Mouse (Mus musculus) myocyte (in vitro differentiated cells): ENCODE measurements at regions not wholly inside any gene's neighbourhood (a gene's known extent, or its start where the extent isn't known, plus 50 kb on each side); places are given as distances from the start of the nearest gene placed in this dataset.

Experiments
- CEBPB ChIP-seq: IDR thresholded peaks from 2 replicates; pipeline ENCODE4 v1.6.1; 2011; ENCODE audit warnings: mild to moderate bottlenecking, moderate library complexity; ENCODE audit not compliant: poor library complexity, insufficient read depth, severe bottlenecking
- E2F4 ChIP-seq: IDR thresholded peaks from one replicate; pipeline ENCODE4 v1.6.1; 2011; ENCODE audit warnings: mild to moderate bottlenecking, control low read depth, moderate library complexity; ENCODE audit not compliant: insufficient read depth
- MAX ChIP-seq: IDR thresholded peaks from one replicate; pipeline ENCODE4 v1.6.1; 2011; ENCODE audit warnings: low read depth, mild to moderate bottlenecking, control low read depth
- POLR2A ChIP-seq: IDR thresholded peaks from one replicate; pipeline ENCODE4 v1.6.1; 2011; ENCODE audit warnings: low read depth, mild to moderate bottlenecking, control low read depth, moderate library complexity; ENCODE audit not compliant: insufficient read length
- SRF ChIP-seq: IDR thresholded peaks from one replicate; pipeline ENCODE4 v1.6.1; 2011; ENCODE audit warnings: low read depth; ENCODE audit not compliant: control insufficient read depth, insufficient read length
- USF1 ChIP-seq: IDR thresholded peaks from one replicate; pipeline ENCODE4 v1.6.1; 2011; ENCODE audit warnings: low read depth, mild to moderate bottlenecking, control low read depth, moderate library complexity

GRCm38 (mm10) chr12:7859533-7859932 is 117.9 kb upstream of the Apob start:
- TF ChIP-seq MAX (no peak), E2F4 (no peak), USF1 (no peak), POLR2A (no peak), CEBPB (no peak), SRF (no peak)
